Mouse (Mus musculus): ENCODE results near the gene Zfp326.
A peak's percentile ranks its signal among the peaks of the same experiment; 100 is the strongest.
"Not testable (repeated sequence)": the region's sequence is repeated elsewhere in the genome, so short reads cannot be mapped to it uniquely, and the experiment has no call there.

Gene Zfp326

GRCm38 (mm10) chr5:105876068-105876924, at the start of gene Zfp326:
TSS of gene Zfp326 (plus strand) at chr5:105876565.
- DNase-seq (ENCODE audit: low spot score): peak; percentile 95

GRCm38 (mm10) chr5:105826916-105827510, 49.4 kb upstream of the Zfp326 start:
- no peak for DNase-seq (ENCODE audit: low spot score)

GRCm38 (mm10) chr5:105828050-105828449, 48.3 kb upstream of the Zfp326 start:
- no peak for DNase-seq (ENCODE audit: low spot score)

- no peak for DNase-seq (ENCODE audit: low spot score)
Observed at GRCm38 (mm10) chr5:105829008-105829586, 47.3 kb upstream of the Zfp326 start.

- DNase-seq (ENCODE audit: low spot score): no peak
Observed at GRCm38 (mm10) chr5:105832140-105832539, 44.2 kb upstream of the Zfp326 start.

GRCm38 (mm10) chr5:105833923-105834322, 42.4 kb upstream of the Zfp326 start:
- no peak for DNase-seq (ENCODE audit: low spot score)

GRCm38 (mm10) chr5:105836006-105836405, 40.4 kb upstream of the Zfp326 start:
- DNase-seq (ENCODE audit: low spot score): no peak

GRCm38 (mm10) chr5:105839740-105840310, 36.5 kb upstream of the Zfp326 start:
- no peak for DNase-seq (ENCODE audit: low spot score)

- DNase-seq (ENCODE audit: low spot score): no peak
Observed at GRCm38 (mm10) chr5:105844044-105844753, 32.2 kb upstream of the Zfp326 start.

- DNase-seq (ENCODE audit: low spot score): no peak
Observed at GRCm38 (mm10) chr5:105845041-105845440, 31.3 kb upstream of the Zfp326 start.

GRCm38 (mm10) chr5:105847726-105848125, 28.6 kb upstream of the Zfp326 start:
- no peak for DNase-seq (ENCODE audit: low spot score)

GRCm38 (mm10) chr5:105849222-105849621, 27.1 kb upstream of the Zfp326 start:
- DNase-seq (ENCODE audit: low spot score): no peak

- DNase-seq (ENCODE audit: low spot score): no peak
Observed at GRCm38 (mm10) chr5:105849643-105850042, 26.7 kb upstream of the Zfp326 start.

- no peak for DNase-seq (ENCODE audit: low spot score)
Observed at GRCm38 (mm10) chr5:105853271-105853670, 23.1 kb upstream of the Zfp326 start.

GRCm38 (mm10) chr5:105857486-105857885, 18.9 kb upstream of the Zfp326 start:
- no peak for DNase-seq (ENCODE audit: low spot score)

GRCm38 (mm10) chr5:105858754-105859694, 17.3 kb upstream of the Zfp326 start:
- DNase-seq (ENCODE audit: low spot score): peak; percentile 46

- DNase-seq (ENCODE audit: low spot score): peak; percentile 48
Observed at GRCm38 (mm10) chr5:105859716-105860460, 16.5 kb upstream of the Zfp326 start.

- no peak for DNase-seq (ENCODE audit: low spot score)
Observed at GRCm38 (mm10) chr5:105860461-105860835, 15.9 kb upstream of the Zfp326 start.

GRCm38 (mm10) chr5:105861616-105862015, 14.7 kb upstream of the Zfp326 start:
- no peak for DNase-seq (ENCODE audit: low spot score)

GRCm38 (mm10) chr5:105865110-105865628, 11.2 kb upstream of the Zfp326 start:
- not testable (repeated sequence) for DNase-seq (ENCODE audit: low spot score)
